Mouse (Mus musculus) embryo, embryonic 9.5 days (tissue): ENCODE results near the gene P2rx6.

Experiments used
- DNase-seq: peaks from one replicate; pipeline ENCODE4 v3.0.0-alpha.2; 2017; ENCODE audit errors: extremely low spot score

The P2rx6 gene

GRCm38 (mm10) chr16:17626269-17626555, 64.5 kb downstream of the P2rx6 start:
- no peak for DNase-seq
